Mouse (Mus musculus): ENCODE results near the gene Gps1. TPM values are rescaled to one million over a fixed set of nuclear protein-coding genes. Genes with fewer than 3 reads are reported as not detected.

Gps1 gene
- total RNA-seq, 2 experiments from 2014 or later, result 17.6 to 39.0 TPM

Other genes starting within 250 kb of the Gps1 start
- gene Mcrip1, start 234.5 kb upstream of the Gps1 start, total RNA-seq (2015; ENCODE audit: low replicate concordance), result 19.8 and 23.5 TPM in 2 replicates
- gene Mcrip1, start 234.5 kb upstream of the Gps1 start, total RNA-seq (2017; ENCODE audit: low replicate concordance), result 1.7 and 5.6 TPM in 2 replicates
- not detected in 2 replicates for gene Ppp1r27, start 233.1 kb upstream of the Gps1 start, total RNA-seq (2015; ENCODE audit: low replicate concordance)
- not detected in 2 replicates for gene Ppp1r27, start 233.1 kb upstream of the Gps1 start, total RNA-seq (2017; ENCODE audit: low replicate concordance)
- 101 and 104 TPM in 2 replicates for gene P4hb, start 211.0 kb upstream of the Gps1 start, total RNA-seq (2015; ENCODE audit: low replicate concordance)
- 112 and 141 TPM in 2 replicates for gene P4hb, start 211.0 kb upstream of the Gps1 start, total RNA-seq (2017; ENCODE audit: low replicate concordance)
- 134 and 150 TPM in 2 replicates for gene Arhgdia, start 202.6 kb upstream of the Gps1 start, total RNA-seq (2015; ENCODE audit: low replicate concordance)
- gene Arhgdia, start 202.6 kb upstream of the Gps1 start, total RNA-seq (2017; ENCODE audit: low replicate concordance), result 45.3 and 49.3 TPM in 2 replicates
- 72.9 and 87.2 TPM in 2 replicates for gene Alyref, start 185.9 kb upstream of the Gps1 start, total RNA-seq (2015; ENCODE audit: low replicate concordance)
- 142 and 227 TPM in 2 replicates for gene Alyref, start 185.9 kb upstream of the Gps1 start, total RNA-seq (2017; ENCODE audit: low replicate concordance)
- gene Anapc11, start 185.9 kb upstream of the Gps1 start, total RNA-seq (2015; ENCODE audit: low replicate concordance), result 28.1 and 35.0 TPM in 2 replicates
- gene Anapc11, start 185.9 kb upstream of the Gps1 start, total RNA-seq (2017; ENCODE audit: low replicate concordance), result 2.8 and 12.1 TPM in 2 replicates
- gene Npb, start 175.8 kb upstream of the Gps1 start, total RNA-seq (2015; ENCODE audit: low replicate concordance), result not detected in 2 replicates
- gene Npb, start 175.8 kb upstream of the Gps1 start, total RNA-seq (2017; ENCODE audit: low replicate concordance), result not detected in 2 replicates
- gene Pcyt2, start 166.3 kb upstream of the Gps1 start, total RNA-seq (2015; ENCODE audit: low replicate concordance), result 13.3 and 14.7 TPM in 2 replicates
- gene Pcyt2, start 166.3 kb upstream of the Gps1 start, total RNA-seq (2017; ENCODE audit: low replicate concordance), result 20.7 and 23.1 TPM in 2 replicates
- gene Sirt7, start 159.0 kb upstream of the Gps1 start, total RNA-seq (2015; ENCODE audit: low replicate concordance), result 59.9 and 61.3 TPM in 2 replicates
- 81.2 and 85.6 TPM in 2 replicates for gene Sirt7, start 159.0 kb upstream of the Gps1 start, total RNA-seq (2017; ENCODE audit: low replicate concordance)
- 36.0 TPM in 2 replicates for gene Mafg, start 150.7 kb upstream of the Gps1 start, total RNA-seq (2015; ENCODE audit: low replicate concordance)
- gene Mafg, start 150.7 kb upstream of the Gps1 start, total RNA-seq (2017; ENCODE audit: low replicate concordance), result 71.3 and 91.6 TPM in 2 replicates
- 2.1 TPM in 1 of 2 replicates, not detected in the other for gene Pycr1, start 140.5 kb upstream of the Gps1 start, total RNA-seq (2015; ENCODE audit: low replicate concordance)
- gene Pycr1, start 140.5 kb upstream of the Gps1 start, total RNA-seq (2017; ENCODE audit: low replicate concordance), result 1.1 TPM in 1 of 2 replicates, not detected in the other
- gene Myadml2, start 136.1 kb upstream of the Gps1 start, total RNA-seq (2015; ENCODE audit: low replicate concordance), result not detected in 2 replicates
- gene Myadml2, start 136.1 kb upstream of the Gps1 start, total RNA-seq (2017; ENCODE audit: low replicate concordance), result not detected in 2 replicates
- gene Notum, start 123.1 kb upstream of the Gps1 start, total RNA-seq (2015; ENCODE audit: low replicate concordance), result not detected in 2 replicates
- gene Notum, start 123.1 kb upstream of the Gps1 start, total RNA-seq (2017; ENCODE audit: low replicate concordance), result not detected in 2 replicates
- 33.1 and 41.4 TPM in 2 replicates for gene Aspscr1, start 111.3 kb upstream of the Gps1 start, total RNA-seq (2015; ENCODE audit: low replicate concordance)
- 46.0 and 59.7 TPM in 2 replicates for gene Aspscr1, start 111.3 kb upstream of the Gps1 start, total RNA-seq (2017; ENCODE audit: low replicate concordance)
- 7.1 and 35.3 TPM in 2 replicates for gene Cenpx, start 70.5 kb upstream of the Gps1 start, total RNA-seq (2015; ENCODE audit: low replicate concordance)
- 15.0 and 21.2 TPM in 2 replicates for gene Cenpx, start 70.5 kb upstream of the Gps1 start, total RNA-seq (2017; ENCODE audit: low replicate concordance)
- gene Lrrc45, start 70.3 kb upstream of the Gps1 start, total RNA-seq (2015; ENCODE audit: low replicate concordance), result 3.4 and 6.1 TPM in 2 replicates
- gene Lrrc45, start 70.3 kb upstream of the Gps1 start, total RNA-seq (2017; ENCODE audit: low replicate concordance), result 12.3 and 12.9 TPM in 2 replicates
- gene Rac3, start 62.8 kb upstream of the Gps1 start, total RNA-seq (2015; ENCODE audit: low replicate concordance), result not detected in 2 replicates
- gene Rac3, start 62.8 kb upstream of the Gps1 start, total RNA-seq (2017; ENCODE audit: low replicate concordance), result 1.3 and 3.5 TPM in 2 replicates
- 3.6 TPM in 1 of 2 replicates, not detected in the other for gene Dcxr, start 57.0 kb upstream of the Gps1 start, total RNA-seq (2015; ENCODE audit: low replicate concordance)
- 7.2 TPM in 1 of 2 replicates, not detected in the other for gene Dcxr, start 57.0 kb upstream of the Gps1 start, total RNA-seq (2017; ENCODE audit: low replicate concordance)
- 21.8 and 23.4 TPM in 2 replicates for gene Cbr2, start 52.2 kb upstream of the Gps1 start, total RNA-seq (2015; ENCODE audit: low replicate concordance)
- gene Cbr2, start 52.2 kb upstream of the Gps1 start, total RNA-seq (2017; ENCODE audit: low replicate concordance), result not detected in 2 replicates
- gene Hmga1b, start 21.5 kb upstream of the Gps1 start, total RNA-seq (2015; ENCODE audit: low replicate concordance), result 3.2 and 12.6 TPM in 2 replicates
- gene Hmga1b, start 21.5 kb upstream of the Gps1 start, total RNA-seq (2017; ENCODE audit: low replicate concordance), result 3.0 and 5.7 TPM in 2 replicates
- gene Rfng, start 65 bp upstream of the Gps1 start, total RNA-seq (2015; ENCODE audit: low replicate concordance), result 3.2 and 6.7 TPM in 2 replicates
- 0.91 and 1.3 TPM in 2 replicates for gene Rfng, start 65 bp upstream of the Gps1 start, total RNA-seq (2017; ENCODE audit: low replicate concordance)
- gene Dus1l, start 12.1 kb downstream of the Gps1 start, total RNA-seq (2015; ENCODE audit: low replicate concordance), result 46.1 and 62.0 TPM in 2 replicates
- gene Dus1l, start 12.1 kb downstream of the Gps1 start, total RNA-seq (2017; ENCODE audit: low replicate concordance), result 15.4 and 24.6 TPM in 2 replicates
- 3.2 and 16.3 TPM in 2 replicates for gene Fasn, start 40.3 kb downstream of the Gps1 start, total RNA-seq (2015; ENCODE audit: low replicate concordance)
- 0.83 and 2.8 TPM in 2 replicates for gene Fasn, start 40.3 kb downstream of the Gps1 start, total RNA-seq (2017; ENCODE audit: low replicate concordance)
- 6.7 and 11.2 TPM in 2 replicates for gene Ccdc57, start 148.6 kb downstream of the Gps1 start, total RNA-seq (2015; ENCODE audit: low replicate concordance)
- 12.1 and 13.5 TPM in 2 replicates for gene Ccdc57, start 148.6 kb downstream of the Gps1 start, total RNA-seq (2017; ENCODE audit: low replicate concordance)
- gene Slc16a3, start 164.2 kb downstream of the Gps1 start, total RNA-seq (2015; ENCODE audit: low replicate concordance), result 4.7 and 5.4 TPM in 2 replicates
- 0.98 and 3.3 TPM in 2 replicates for gene Slc16a3, start 164.2 kb downstream of the Gps1 start, total RNA-seq (2017; ENCODE audit: low replicate concordance)
- 7.6 and 27.7 TPM in 2 replicates for gene Csnk1d, start 207.1 kb downstream of the Gps1 start, total RNA-seq (2015; ENCODE audit: low replicate concordance)
- 17.3 and 26.2 TPM in 2 replicates for gene Csnk1d, start 207.1 kb downstream of the Gps1 start, total RNA-seq (2017; ENCODE audit: low replicate concordance)